In genomic region chr14:68197470-68197800, GRCm38 (mm10) we compare ENCODE assay signal across 8 mouse cellular contexts.
DNase-seq lines count a peak whose midpoint lies in the region; ATAC-seq lines count a peak whose summit lies in the region.

No protein-coding gene starts in this region.

- DNase-seq in adrenal gland, postnatal 14 days: peak; percentile 12
- no peak for DNase-seq in adrenal gland, postnatal 10 days
- DNase-seq in right cerebral cortex, postnatal 4 days: peak; percentile 8
- no peak for DNase-seq in right cerebral cortex, adult 2 months (ENCODE audit: low spot score in 2 of 2)
- DNase-seq in limb, embryonic 11.5 days (ENCODE audit: low spot score): peak; percentile 39
- peak; percentile 69 for DNase-seq in retina, postnatal 1 day
- DNase-seq in cerebellum, adult 11 months: no peak
- DNase-seq in spleen, postnatal 10 days (ENCODE audit: low spot score in 2 of 2): no peak

- H3K36me3 ChIP-seq in limb, embryonic 11.5 days (ENCODE audit: control insufficient read depth, insufficient read depth, low read length): no peaks in the 10 kb centered on the region

- H3K4me2 ChIP-seq in limb, embryonic 11.5 days (ENCODE audit: low read depth, severe bottlenecking): no peak overlapping the region

- no peak overlapping the region for H3K4me3 ChIP-seq in limb, embryonic 11.5 days (ENCODE audit: low read depth, low read length)

- no peaks in the 10 kb centered on the region for H3K9me3 ChIP-seq in limb, embryonic 11.5 days (ENCODE audit: control insufficient read depth, low read length)

- WGBS in limb, embryonic 11.5 days: 6% methylated on average over 13 of the region's 13 CpGs

- no peak for ATAC-seq in limb, embryonic 11.5 days (ENCODE audit: insufficient number of reproducible peaks, low FRiP score, low TSS enrichment, low read depth)

- no peaks in the 10 kb centered on the region for H3K4me1 ChIP-seq in limb, embryonic 11.5 days (ENCODE audit: control insufficient read depth, insufficient read depth, low read length)

- H3K9ac ChIP-seq in limb, embryonic 11.5 days (ENCODE audit: low read length): no peak overlapping the region

- H3K27me3 ChIP-seq in limb, embryonic 11.5 days (ENCODE audit: control insufficient read depth, insufficient read depth, low read length): no peaks in the 10 kb centered on the region

- H3K27ac ChIP-seq in limb, embryonic 11.5 days (replicated peaks; ENCODE audit: low read depth, low read length): no peak overlapping the region

Comparison
In these comparisons a context has a peak if more than half of its experiments do, and no peak if none do; other contexts are left out.
1. DNase-seq: peak in adrenal gland, postnatal 14 days (single experiment), right cerebral cortex, postnatal 4 days (single experiment), limb, embryonic 11.5 days (single experiment) and retina, postnatal 1 day (single experiment); none in adrenal gland, postnatal 10 days (single experiment), right cerebral cortex, adult 2 months (0 of 2), cerebellum, adult 11 months (single experiment) and spleen, postnatal 10 days (0 of 2).